Mouse (Mus musculus) embryonic fibroblast, embryonic 13.5 days (primary cell): ENCODE data around the gene Zbtb14. TPM values are rescaled to one million over a fixed set of nuclear protein-coding genes. Genes with fewer than 3 reads are reported as not detected.

Experiments
- H3K27ac ChIP-seq: 2 replicates; pipeline ENCODE4 v1.5.1; 2012; ENCODE audit warnings: low read length, control low read depth, inconsistent platforms; ENCODE audit not compliant: insufficient read depth
- H3K4me1 ChIP-seq: 2 replicates; pipeline ENCODE4 v1.6.1; 2011; ENCODE audit warnings: low read length; ENCODE audit not compliant: control insufficient read depth, insufficient read depth
- H3K4me3 ChIP-seq: 2 replicates; pipeline ENCODE4 v1.5.1; 2011; ENCODE audit warnings: mild to moderate bottlenecking, control low read depth, low read length; ENCODE audit not compliant: insufficient read depth
- CTCF ChIP-seq: IDR thresholded peaks from 2 replicates; pipeline ENCODE4 v1.5.1; 2011; ENCODE audit warnings: mild to moderate bottlenecking, control low read depth, low read length, moderate library complexity, borderline replicate concordance; ENCODE audit not compliant: insufficient read depth
- POLR2A ChIP-seq: IDR thresholded peaks from 2 replicates; pipeline ENCODE4 v1.6.1; 2011; ENCODE audit warnings: low read depth, mild to moderate bottlenecking, control low read depth, low read length, moderate library complexity
- polyA plus RNA-seq: library from polyadenylated mRNA; stranded (reverse); fragments of >200 nt; gene quantifications from 2 replicates; pipeline ENCODE4 v1.2.4, GENCODE M21; 2011; ENCODE audit warnings: low read depth; ENCODE audit not compliant: missing spikeins, insufficient read length

Gene Zbtb14
- polyA plus RNA-seq: 11.5 and 13.0 TPM in 2 replicates

GRCm38 (mm10) chr17:69382511-69383100, at the start of gene Zbtb14:
Zbtb14 (plus strand) TSS chr17:69383050.
- peak within 1 kb of the TSS; percentile 70 for H3K4me3 ChIP-seq
- peak within 1 kb of the TSS; percentile 86 for H3K27ac ChIP-seq
- H3K4me1 ChIP-seq: peaks cover 6% of the 10 kb centered on the region; the same call in 1 of the 2 replicates
- TF ChIP-seq CTCF (no peak), POLR2A (peak; percentile 62)

- TF ChIP-seq CTCF (no peak), POLR2A (no peak)
These were observed 36.8 kb upstream of the Zbtb14 start for GRCm38 (mm10) chr17:69346056-69346455.

GRCm38 (mm10) chr17:69349014-69349531, 33.8 kb upstream of the Zbtb14 start:
- Histone ChIP-seq H3K4me3 (no peak overlapping the region), H3K4me1 (no peaks in the 10 kb centered on the region), H3K27ac (no peak overlapping the region)
- no peak for TF ChIP-seq POLR2A
- peak; percentile 54; the same call in 1 of the 2 replicates for TF ChIP-seq CTCF

More at GRCm38 (mm10) chr17:69346056-69346455, 36.8 kb upstream of the Zbtb14 start:
- Histone ChIP-seq H3K4me3 (no peak overlapping the region), H3K4me1 (no peaks in the 10 kb centered on the region), H3K27ac (no peak overlapping the region)

- TF ChIP-seq CTCF (peak; percentile 65; the same call in 1 of the 2 replicates), POLR2A (no peak)
- H3K4me1 ChIP-seq: no peaks in the 10 kb centered on the region
- no peak overlapping the region for H3K27ac ChIP-seq
- H3K4me3 ChIP-seq: no peak overlapping the region
These were observed 17.8 kb upstream of the Zbtb14 start for GRCm38 (mm10) chr17:69365049-69365448.

GRCm38 (mm10) chr17:69380838-69381237, 2.0 kb upstream of the Zbtb14 start:
- H3K27ac ChIP-seq: no peak overlapping the region
- peaks cover 6% of the 10 kb centered on the region; the same call in 1 of the 2 replicates for H3K4me1 ChIP-seq
- TF ChIP-seq POLR2A: no peak
- TF ChIP-seq CTCF: no peak
- no peak overlapping the region for H3K4me3 ChIP-seq

GRCm38 (mm10) chr17:69383201-69383940, 521 bp downstream of the Zbtb14 start:
- TF ChIP-seq POLR2A: peak; percentile 34; the same call in 1 of the 2 replicates
- TF ChIP-seq CTCF: no peak
- peaks cover 6% of the 10 kb centered on the region; the same call in 1 of the 2 replicates for H3K4me1 ChIP-seq
- H3K4me3 ChIP-seq: peak overlapping the region; percentile 70
- H3K27ac ChIP-seq: peak overlapping the region; percentile 86

GRCm38 (mm10) chr17:69383941-69384665, 1.3 kb downstream of the Zbtb14 start:
- H3K27ac ChIP-seq: peak overlapping the region; percentile 86
- H3K4me1 ChIP-seq: peaks cover 6% of the 10 kb centered on the region; the same call in 1 of the 2 replicates
- TF ChIP-seq CTCF (no peak), POLR2A (no peak; the same call in 1 of the 2 replicates)
- peak overlapping the region; percentile 70 for H3K4me3 ChIP-seq

GRCm38 (mm10) chr17:69396147-69397033, 13.5 kb downstream of the Zbtb14 start:
- no peak overlapping the region for H3K4me3 ChIP-seq
- TF ChIP-seq POLR2A (no peak), CTCF (no peak)
- H3K4me1 ChIP-seq: no peaks in the 10 kb centered on the region
- no peak overlapping the region for H3K27ac ChIP-seq
